Mouse (Mus musculus) spleen, adult 2 months (tissue): ENCODE data around the gene Hlx.

Experiments
- CTCF ChIP-seq: fragments of 200-500 bp; IDR thresholded peaks from 2 replicates; pipeline ENCODE4 v1.5.1; 2011; ENCODE audit warnings: mild to moderate bottlenecking, inconsistent platforms; ENCODE audit not compliant: insufficient read depth, insufficient read length, insufficient replicate concordance; ENCODE audit errors: extremely low read depth
- POLR2A ChIP-seq: fragments of 200-500 bp; IDR thresholded peaks from 2 replicates; pipeline ENCODE4 v1.6.1; 2011; ENCODE audit warnings: low read depth, low read length, inconsistent platforms

DNA sequence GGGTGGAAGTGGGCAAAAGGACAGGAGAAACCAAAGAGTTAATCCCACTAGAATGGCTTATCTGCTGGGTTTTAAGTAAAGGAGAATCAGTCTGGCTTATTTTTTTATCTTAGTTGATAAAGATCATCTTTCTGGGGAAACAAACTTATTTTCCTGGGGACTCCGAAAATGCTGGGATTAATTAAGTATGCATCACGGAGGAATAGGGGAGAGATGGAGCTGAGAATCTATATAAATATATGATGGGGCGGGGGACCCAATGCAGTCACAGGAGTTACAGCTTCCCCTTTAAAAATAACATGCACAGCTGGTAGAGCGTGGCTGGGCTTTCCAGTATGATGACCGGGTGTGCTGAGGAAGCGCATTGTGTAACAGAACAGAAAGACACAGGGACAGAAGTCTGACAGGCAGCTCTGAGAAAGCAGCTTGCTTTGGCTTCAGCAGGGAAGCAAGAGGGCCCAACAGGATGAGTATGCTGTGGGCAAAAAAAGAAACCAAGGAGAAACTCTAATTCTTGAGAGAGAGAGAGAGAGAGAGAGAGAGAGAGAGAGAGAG, 3.8 kb downstream of the Hlx start:
- TF ChIP-seq POLR2A: no peak
- no peak for TF ChIP-seq CTCF
